Comparison of ENCODE assay signal across 11 mouse cellular contexts in genomic region chr17:14455251-14455743, GRCm38 (mm10).
DNase-seq lines count a peak whose midpoint lies in the region; ATAC-seq lines count a peak whose summit lies in the region.
"Had no signal": no experiment of that assay in that cellular context is flagged by ENCODE, and none has a peak within 500 bp of the region (broad histone marks: within the 10 kb centered on the region; RNA-seq: fewer than 3 reads in every experiment).

No protein-coding gene starts in this region.

- no peaks in the 10 kb centered on the region for H3K9me3 ChIP-seq in hindbrain, embryonic 15.5 days
- H3K9me3 ChIP-seq: liver, embryonic 15.5 days had no signal

- WGBS in hindbrain, embryonic 15.5 days: 48% methylated on average over 8 of the region's 8 CpGs

- intact Hi-C loops in left cerebral cortex, postnatal 4 days (cut with DNase I): no loop called here
- intact Hi-C loops in left cerebral cortex, postnatal 36 days (cut with DNase I): no loop called here
- intact Hi-C loops in heart, postnatal 25 days (cut with DNase I): no loop called here

- H3K27ac ChIP-seq in hindbrain, embryonic 15.5 days (replicated peaks): peak overlapping the region; percentile 64
- H3K27ac ChIP-seq: liver, embryonic 15.5 days had no signal

- H3K27me3 ChIP-seq in hindbrain, embryonic 15.5 days: no peaks in the 10 kb centered on the region
- H3K27me3 ChIP-seq: liver, embryonic 15.5 days had no signal

- DNase-seq in left cerebral cortex, postnatal 4 days: peak; percentile 90
- DNase-seq in left cerebral cortex, postnatal 36 days (ENCODE audit: low spot score in 2 of 2): no peak
- DNase-seq in adrenal gland, postnatal 14 days: peak; percentile 52
- peak; percentile 33 to 63 for DNase-seq in cerebellum, postnatal 4 days (ENCODE audit: low spot score in 2 of 2)
- DNase-seq in thymus, postnatal 36 days: no peak
- no peak for DNase-seq in kidney, postnatal 25 days
- no peak for DNase-seq in heart, postnatal 25 days (ENCODE audit: low spot score)
- DNase-seq: heart, postnatal 14 days; thymus, adult 2 months had no signal

- no peak overlapping the region for H3K4me2 ChIP-seq in hindbrain, embryonic 15.5 days
- H3K4me2 ChIP-seq: liver, embryonic 15.5 days had no signal

- H3K9ac ChIP-seq in hindbrain, embryonic 15.5 days: no peak overlapping the region
- H3K9ac ChIP-seq: liver, embryonic 15.5 days had no signal

- H3K4me3 ChIP-seq in hindbrain, embryonic 15.5 days: no peak overlapping the region
- H3K4me3 ChIP-seq: liver, embryonic 15.5 days had no signal

- H3K4me1 ChIP-seq in hindbrain, embryonic 15.5 days (replicated peaks): peaks cover 19% of the 10 kb centered on the region
- H3K4me1 ChIP-seq: liver, embryonic 15.5 days had no signal

- H3K36me3 ChIP-seq in hindbrain, embryonic 15.5 days: no peaks in the 10 kb centered on the region
- H3K36me3 ChIP-seq: liver, embryonic 15.5 days had no signal

- peak; percentile 89 for ATAC-seq in hindbrain, embryonic 15.5 days (ENCODE audit: low FRiP score, low read depth)

Comparison
In these comparisons a context has a peak if more than half of its experiments do, and no peak if none do; other contexts are left out.
1. DNase-seq: peak in left cerebral cortex, postnatal 4 days (single experiment), adrenal gland, postnatal 14 days (single experiment) and cerebellum, postnatal 4 days (2 of 2); none in left cerebral cortex, postnatal 36 days (0 of 2), thymus, postnatal 36 days (0 of 2), kidney, postnatal 25 days (0 of 2) and heart, postnatal 25 days (single experiment).